Mouse (Mus musculus): ENCODE data around the gene Sh3bgrl2.

Sh3bgrl2 gene

DNA sequence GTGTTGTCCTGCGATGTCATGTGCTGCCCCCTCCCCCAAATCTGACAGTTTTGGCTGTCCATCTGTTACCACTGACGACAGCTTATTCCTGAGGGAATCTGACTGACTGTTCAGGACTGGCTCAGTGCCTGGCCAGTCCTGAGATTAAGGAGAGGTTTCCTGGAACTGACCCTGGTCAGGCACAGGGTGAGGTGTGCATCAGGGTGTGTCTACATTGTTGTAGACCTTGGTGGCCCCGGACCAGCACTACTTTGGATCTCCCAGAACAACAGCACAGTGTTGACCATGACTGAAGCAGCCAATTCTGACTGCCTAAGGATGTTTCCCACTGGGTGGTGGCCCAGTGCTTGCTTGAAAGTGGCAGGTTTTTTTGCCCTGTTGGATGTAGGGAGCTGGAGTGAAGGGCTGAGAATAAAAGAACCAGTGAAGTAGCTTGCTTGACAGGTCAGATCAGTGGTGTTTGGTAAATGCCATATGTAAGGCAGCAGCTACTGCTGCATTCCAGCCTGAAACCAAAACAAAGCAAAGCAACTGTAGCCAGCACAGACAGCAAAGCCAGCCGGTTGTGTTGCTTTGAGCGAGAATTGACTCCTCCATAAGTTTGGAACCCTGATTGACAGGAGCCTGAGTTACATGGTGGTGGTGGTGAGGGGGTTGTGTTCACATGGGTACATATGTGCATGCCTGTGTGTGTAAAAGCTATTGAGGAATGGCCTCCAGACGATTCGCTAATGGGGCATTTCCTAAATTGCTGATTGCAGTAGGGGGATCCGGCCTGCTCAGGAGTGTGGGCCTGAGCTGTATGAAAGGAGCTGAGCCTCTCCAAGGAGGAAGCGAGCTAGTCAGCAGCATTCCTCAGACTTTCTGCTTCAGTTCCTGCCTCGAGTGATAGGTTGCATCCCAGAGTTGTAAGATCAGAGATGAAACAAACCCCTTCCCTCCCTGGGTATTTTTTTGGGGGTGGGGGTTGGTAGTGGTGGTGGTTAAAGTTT lies 8.9 kb downstream of the Sh3bgrl2 start:
- DNase-seq (ENCODE audit: low spot score in 2 of 2) = peak in 1 of 2 experiments; percentile 19

DNA sequence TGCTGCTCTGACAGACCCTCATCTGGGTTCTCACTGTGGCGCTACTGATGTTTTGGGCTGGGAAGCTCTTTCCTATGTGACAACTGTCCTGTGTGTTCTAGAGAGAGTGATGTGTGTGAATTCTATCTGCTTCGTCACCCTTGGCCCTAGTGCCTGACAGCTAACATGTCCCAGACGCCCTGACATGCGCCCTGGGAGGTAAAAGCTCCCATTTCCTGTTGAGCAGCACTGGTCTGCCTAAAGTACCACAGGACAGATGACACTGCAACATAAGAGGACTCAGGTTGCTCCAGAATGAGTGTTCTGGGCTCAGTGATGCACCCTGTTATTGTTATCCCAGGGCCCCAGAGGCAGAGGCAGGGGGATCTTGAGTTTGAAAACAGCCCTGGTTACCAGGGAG lies 12.5 kb downstream of the Sh3bgrl2 start:
- DNase-seq (ENCODE audit: low spot score in 2 of 2) = no peak

DNA sequence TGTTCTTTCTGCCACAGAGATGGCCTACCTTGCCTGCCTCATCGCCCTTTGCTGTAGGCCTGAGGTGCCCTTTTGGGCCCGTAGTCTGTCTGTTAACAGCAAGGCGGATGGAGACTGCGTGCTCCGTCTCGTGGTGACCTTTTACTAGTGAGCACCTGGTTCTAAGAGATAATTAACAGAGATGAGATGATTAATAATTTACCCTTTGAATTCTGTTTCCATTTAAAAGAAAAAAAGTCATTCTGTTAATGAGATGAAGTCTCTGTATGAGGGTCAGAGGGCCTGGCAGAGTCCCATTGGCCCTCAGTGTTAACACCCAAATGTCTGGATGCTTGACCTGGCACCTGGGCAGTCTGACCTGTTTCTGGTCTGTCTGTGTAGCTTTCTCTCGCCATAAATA lies 14.8 kb downstream of the Sh3bgrl2 start:
- DNase-seq (ENCODE audit: low spot score in 2 of 2) = no peak

DNA sequence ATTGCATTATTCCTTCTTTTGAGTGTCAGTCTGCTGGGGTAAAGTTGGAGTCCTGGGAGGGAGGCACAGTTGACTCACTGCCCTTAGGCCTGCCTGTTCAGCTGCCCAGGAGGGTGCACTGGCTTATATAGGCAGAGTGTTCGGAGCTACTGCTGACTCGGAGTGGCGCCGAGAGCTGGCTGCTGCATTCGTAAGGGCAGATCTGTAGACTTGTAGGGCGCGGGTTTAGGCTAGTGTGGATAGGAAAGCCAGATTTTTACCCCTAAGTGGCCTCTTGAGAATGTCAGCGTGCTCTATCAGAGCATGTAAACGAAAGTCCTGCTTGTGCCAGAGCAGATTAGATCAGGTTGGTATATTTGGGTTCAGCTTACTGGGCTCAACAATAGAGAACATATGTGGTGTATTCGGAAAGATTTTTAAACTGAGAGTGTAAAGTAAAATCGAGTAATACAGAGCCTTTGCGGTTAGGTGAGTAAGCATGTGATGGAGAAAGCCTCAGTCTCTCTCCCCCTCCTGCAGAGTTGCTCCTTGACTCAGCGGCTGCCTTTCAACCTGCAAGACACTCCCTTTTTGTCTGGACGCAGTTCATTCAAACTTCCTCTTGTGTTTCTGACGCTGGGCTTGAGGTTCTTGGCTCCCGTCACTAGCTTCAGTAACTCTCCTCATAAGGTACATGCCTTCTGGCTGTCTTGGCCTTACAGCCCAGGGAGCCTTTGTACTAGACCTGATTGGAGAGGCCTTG lies 15.9 kb downstream of the Sh3bgrl2 start:
- DNase-seq (ENCODE audit: low spot score in 2 of 2) = no peak

DNA sequence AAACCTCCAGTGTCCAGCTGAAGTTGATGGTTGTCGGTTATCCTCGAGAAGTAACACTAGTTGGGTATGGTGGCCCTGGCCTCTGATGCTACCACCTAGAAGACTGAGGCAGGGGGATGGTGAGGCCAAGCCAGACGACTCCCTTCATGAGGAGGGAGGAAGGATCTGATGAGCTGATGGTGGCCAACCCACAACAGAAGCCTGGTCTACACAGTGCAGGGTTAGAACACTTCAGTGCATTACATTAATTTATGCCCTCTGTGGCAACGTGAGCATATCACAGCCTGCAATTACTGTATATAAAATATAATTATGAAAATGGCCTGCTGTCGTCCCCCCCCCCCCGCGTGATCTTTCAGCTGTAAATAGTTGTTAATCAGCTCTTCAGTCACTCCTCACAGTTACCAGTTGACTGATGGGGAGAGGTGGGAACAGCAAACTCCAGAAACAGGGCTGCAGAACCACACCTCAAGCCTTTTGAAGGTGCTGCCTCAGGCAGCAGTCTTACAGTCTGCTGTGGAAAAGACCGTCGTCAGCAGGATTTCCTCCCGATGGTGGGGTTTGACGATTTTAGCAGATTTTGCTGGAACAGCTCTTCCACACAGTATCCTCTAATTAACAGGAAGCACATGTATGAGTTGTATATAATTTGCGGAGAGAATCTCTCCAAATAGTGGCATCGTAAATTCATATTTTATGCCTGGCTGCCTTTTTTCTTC lies 17.0 kb downstream of the Sh3bgrl2 start:
- no peak for DNase-seq (ENCODE audit: low spot score in 2 of 2)

DNA sequence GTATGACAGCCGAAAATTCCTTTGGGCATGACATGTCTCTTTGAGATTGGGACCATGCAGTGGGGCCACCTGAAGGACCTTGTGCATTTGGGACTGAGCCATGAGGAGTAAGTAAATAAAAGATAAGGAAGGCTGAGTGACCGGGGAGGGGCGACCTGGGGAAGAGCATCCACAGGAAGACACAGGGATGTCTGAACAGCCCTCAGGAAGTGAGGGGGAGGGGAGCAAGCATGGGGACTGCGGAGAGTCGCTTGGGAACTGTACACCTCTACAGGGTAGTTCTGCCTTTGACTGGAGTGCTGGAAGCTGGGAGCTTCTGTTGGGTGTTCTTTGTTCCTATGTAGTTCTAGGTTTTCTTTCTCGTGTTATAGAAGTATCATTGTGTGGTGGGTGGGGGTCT lies 18.0 kb downstream of the Sh3bgrl2 start:
- DNase-seq (ENCODE audit: low spot score in 2 of 2) = no peak

DNA sequence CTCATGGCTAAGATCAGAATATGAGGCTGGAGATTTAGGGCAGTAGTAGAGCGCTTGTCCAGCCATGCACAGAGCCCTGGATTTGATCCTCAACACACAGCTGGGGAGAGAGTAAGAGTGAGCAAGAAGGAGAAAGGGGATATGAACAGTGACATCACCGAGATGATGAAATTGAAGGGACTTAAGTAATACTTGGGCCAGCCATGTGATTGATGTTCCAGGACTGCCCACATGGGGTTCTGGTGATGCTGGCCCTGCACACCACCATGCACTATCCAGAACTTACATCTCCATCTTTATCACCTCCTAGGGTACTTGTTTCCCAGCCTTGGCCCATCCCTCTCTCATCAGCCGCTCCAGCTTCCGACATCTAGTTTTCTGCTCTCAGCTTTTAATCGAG lies 20.0 kb downstream of the Sh3bgrl2 start:
- DNase-seq (ENCODE audit: low spot score in 2 of 2) = no peak

DNA sequence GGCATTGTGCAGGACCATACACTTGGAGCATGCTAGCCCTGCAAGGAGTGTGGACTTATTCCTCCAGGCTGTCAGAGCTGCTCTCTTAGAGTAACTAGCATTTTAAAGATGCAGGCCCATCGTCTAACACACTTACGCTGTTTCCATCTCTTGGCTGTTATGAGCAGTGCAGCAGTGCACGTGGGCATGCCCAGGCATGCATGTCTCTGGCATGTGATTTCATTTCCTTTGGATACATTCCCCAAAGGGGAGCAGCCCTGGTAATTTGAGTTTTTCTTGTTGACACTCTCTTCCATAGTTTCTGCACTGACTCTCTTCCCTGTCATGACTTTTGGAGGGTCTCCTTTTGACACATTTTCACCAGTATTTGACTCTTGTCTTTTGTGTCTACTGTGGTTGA lies 20.8 kb downstream of the Sh3bgrl2 start:
- DNase-seq (ENCODE audit: low spot score in 2 of 2) = no peak

DNA sequence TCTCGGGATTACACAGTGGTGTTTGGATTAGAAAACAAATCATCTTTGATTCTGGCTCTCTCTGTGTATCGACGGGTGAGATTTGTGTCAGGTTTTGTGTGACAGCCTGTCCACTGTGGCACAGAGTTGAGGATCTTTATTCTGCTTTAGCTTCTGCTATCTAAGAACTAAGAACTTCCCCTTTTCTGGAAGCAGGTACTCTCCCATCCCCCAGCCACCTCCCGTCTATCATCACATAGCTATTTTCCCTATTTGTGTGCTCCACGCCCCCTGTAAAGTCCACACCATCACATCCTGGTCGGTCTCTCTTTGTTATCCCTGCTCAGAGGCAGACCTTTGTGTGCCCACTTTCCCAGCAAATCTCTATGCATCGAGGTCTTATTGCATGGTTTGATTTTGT lies 21.8 kb downstream of the Sh3bgrl2 start:
- DNase-seq (ENCODE audit: low spot score in 2 of 2) = no peak

DNA sequence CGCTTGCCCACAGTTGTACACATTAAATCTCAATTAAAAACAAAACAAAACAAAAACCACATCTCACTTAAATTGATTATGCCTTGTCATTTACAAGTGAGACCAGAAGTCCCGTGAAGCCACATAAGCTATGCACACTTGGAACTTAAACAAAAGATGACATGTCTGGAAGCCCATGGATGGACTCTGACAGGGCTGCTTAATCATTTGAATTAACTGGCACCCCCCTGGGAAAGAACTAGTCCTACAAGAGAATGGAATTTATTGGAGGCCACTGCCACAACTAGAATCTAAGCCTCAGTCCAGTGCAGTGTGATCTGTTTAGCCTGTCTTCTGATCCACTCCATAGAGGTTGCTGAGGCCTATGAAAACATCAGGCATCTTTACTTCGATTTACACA lies 23.2 kb downstream of the Sh3bgrl2 start:
- DNase-seq (ENCODE audit: low spot score in 2 of 2) = no peak

DNA sequence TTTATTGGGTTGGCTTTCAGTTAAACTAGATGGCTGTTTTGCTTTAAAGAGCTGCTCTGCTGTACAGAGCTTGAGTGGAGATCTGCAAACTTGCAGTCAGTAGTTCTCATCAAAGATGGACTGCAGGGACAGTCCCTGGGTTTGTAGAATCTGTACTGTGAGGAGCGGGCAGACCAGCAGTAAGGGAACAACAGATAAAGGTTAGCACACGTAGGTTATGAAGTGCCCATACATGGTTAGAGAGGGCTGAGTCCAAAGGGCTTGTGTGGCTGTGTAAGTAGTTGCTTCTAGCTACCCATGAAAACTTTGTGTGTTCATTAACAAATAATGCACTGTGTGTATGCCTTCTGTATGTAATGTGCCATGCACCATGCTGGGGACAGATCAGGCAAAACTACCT lies 24.2 kb downstream of the Sh3bgrl2 start:
- DNase-seq (ENCODE audit: low spot score in 2 of 2) = no peak

DNA sequence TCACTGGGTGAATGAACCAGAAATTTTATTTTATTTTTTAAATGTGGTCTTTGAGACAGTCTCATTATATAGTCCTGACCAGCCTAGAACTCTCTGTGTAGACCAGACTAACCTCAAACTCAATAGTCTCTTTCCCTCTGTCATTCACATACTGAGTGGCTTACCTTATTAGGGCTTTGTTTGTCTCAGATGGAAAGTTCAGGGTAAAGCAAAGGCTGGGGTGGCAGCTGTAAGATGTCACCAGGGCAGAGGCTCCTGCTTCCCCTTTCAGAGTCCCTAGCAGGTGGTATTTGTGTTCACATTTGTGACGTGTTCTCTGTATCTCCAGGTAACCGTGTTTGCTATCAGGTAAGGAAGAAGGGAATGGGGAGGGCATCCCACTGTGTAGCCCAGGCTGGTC lies 24.7 kb downstream of the Sh3bgrl2 start:
- DNase-seq (ENCODE audit: low spot score in 2 of 2) = no peak

DNA sequence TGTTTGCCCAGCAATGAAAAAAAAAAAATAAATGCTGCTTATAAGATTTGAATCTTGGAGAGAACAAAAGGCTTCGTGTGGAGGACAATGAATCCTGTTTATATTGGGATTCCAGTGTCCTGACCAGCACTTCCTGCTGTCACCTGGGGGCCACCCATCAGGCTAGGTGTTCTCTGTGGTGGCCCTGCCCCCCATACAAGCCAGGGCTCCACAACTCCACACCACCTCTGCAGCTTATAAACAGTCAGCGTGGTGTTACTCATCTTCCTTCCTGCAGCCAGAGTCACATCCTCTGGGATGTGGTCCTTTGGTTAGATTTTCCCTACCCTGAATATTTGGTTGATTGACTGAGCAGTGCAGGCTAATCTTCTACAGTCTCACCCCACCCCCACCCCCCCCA lies 25.5 kb downstream of the Sh3bgrl2 start:
- DNase-seq (ENCODE audit: low spot score in 2 of 2) = no peak

DNA sequence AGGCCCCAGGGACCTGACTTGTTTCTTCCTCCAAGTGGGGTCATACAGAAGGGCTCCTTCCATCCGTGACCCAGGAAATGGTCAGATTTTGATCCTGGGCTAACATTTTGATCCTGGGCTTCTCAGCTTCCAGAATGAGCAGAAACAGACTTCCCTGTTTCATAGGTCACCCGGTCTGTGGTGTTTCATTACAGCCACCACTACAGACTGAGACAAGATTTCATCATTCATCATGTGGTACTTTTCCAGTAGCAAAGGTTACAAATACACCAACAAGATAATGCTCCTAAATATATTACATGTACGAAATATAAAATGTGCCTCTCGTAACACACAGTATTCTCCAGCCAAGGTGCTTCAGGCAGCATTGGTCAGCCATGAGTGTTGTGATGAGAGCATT lies 27.3 kb downstream of the Sh3bgrl2 start:
- DNase-seq (ENCODE audit: low spot score in 2 of 2) = no peak

DNA sequence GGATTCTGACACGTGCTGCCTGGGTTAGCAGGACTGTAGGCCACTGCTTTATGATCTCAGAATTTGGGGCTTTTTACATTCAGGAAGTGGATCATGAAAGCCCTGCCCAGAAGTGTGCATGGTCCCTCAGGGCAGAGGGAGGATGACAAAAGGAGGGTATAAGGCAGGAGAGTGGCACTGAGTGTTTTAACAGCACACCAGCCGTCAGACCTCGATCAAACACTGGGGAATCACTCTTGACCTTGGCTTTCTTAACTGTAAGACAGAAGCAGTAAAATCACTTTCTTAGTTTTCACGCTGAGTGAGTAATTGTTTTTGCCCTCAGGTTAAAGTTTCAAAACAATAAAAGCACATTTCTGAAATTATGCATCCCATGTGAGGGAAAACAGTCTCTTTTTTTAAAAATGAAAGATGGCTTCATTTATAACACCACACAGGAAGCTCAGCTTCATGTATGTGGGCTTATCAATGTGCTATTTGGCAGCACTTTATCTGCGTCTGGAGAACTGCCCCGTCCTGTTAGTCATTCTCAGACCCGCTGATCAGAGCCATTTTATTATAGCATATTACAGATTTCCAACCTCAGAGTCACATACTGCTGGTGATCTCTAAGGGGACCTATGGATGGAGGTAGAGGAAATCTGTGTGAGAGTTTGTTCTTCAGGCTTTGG lies 28.0 kb downstream of the Sh3bgrl2 start:
- DNase-seq (ENCODE audit: low spot score in 2 of 2) = no peak

DNA sequence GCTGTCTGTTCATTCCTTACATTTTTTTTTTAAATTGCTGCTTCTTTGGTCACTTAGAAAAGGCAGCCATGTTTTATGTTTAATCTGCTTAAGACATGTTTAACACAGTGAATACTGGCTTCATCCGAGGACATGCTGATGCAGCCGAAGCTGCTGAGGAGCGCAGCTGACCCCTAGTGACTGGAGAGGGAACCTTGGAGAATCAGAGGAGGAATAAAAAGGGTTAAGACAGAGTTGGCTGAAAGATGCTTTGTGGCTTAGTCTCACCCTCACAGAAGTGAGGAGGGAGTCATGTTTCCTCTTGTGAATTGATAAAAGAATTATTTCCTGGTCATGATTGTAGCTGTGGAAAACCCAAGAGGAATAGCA lies 28.5 kb downstream of the Sh3bgrl2 start:
- peak in 1 of 2 experiments; percentile 60 for DNase-seq (ENCODE audit: low spot score in 2 of 2)

DNA sequence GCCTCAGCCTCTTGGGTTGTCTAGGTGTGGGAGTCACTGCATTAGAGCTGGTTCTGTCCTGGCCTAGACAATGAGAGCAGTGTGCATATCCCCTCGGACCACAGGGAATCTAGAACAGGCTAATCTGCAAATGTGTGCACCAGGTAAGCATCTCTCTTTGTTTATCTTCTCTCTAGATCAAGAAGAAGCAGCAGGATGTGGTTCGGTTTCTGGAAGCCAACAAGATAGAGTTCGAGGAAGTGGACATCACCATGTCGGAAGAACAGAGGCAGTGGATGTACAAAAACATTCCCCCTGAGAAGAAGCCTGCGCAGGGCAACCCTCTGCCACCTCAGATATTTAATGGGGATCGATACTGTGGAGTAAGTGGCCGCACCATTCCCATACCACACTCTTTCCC lies 29.1 kb downstream of the Sh3bgrl2 start:
- DNase-seq (ENCODE audit: low spot score in 2 of 2) = no peak

DNA sequence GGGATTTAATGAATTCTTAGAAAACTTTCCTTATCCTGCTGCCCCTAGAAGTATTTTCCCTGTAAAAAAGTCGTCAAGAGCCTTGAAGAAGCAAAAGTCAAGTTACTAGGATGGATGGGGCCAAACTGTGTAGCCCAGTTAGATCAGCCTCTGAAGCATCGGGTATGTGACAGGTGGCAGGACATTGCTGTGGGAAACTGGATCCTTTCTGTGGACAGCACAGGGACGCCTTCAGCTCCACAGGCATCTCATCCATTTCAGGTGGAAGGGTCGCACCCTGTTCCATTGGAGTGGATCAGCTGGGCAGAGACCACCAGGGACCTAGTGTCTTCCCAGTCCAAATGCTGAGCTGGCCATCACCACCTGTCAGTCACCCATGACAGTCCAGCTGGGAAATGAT lies 30.9 kb downstream of the Sh3bgrl2 start:
- DNase-seq (ENCODE audit: low spot score in 2 of 2) = no peak

DNA sequence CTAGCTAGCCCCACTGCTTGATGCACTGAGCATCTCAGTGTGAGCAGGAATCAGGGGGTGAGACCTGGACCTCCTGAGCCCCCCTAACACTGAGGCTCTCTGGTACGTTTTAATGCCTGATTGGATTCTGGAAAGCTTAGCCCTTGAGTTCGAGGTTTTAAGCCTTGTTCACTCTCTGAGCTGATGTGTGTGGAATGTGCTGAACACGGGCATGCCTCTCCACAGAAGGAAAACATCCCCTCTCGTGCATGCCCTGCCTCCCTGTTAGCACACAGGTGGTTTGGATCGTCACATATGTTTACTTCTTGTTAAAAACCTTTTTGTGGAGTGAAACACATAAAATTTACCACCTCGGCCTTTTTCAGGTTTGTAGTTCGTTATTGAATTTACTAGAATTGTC lies 34.6 kb downstream of the Sh3bgrl2 start:
- no peak for DNase-seq (ENCODE audit: low spot score in 2 of 2)

DNA sequence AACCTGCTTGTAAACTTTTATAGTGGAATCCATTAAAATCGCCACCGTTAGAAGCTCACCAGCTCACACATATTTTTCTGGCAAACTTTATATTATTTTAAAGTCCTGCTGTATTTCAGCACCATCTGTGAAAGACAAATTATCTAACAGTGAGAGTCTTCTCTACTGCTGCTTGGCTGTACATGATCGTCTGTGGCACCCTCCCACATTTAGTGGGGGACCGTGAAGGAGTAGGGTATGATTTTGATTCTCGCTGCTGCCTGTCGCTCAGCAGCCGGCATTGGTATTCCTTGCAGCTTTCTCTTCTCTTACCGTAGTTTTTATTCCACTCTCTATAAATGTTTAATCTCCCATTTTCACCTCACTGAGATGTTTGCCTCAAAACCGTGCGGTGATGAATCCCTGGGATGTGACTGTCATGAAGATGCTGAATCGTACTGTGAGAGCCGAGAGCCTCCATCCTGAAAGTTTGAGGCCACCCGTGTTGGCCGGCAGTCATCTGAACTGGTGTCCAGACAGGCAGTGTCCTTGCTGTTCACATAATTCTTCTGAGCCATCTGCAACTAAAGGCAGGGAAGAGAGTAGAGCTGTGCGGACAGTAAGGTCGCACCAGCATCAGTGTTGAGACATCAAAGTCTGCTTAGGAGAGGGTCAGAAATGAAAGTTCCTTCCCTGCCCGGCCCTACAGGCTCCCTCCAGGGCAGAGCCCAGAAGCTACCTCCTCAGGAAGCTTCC lies 38.4 kb downstream of the Sh3bgrl2 start:
- no peak for DNase-seq (ENCODE audit: low spot score in 2 of 2)

DNA sequence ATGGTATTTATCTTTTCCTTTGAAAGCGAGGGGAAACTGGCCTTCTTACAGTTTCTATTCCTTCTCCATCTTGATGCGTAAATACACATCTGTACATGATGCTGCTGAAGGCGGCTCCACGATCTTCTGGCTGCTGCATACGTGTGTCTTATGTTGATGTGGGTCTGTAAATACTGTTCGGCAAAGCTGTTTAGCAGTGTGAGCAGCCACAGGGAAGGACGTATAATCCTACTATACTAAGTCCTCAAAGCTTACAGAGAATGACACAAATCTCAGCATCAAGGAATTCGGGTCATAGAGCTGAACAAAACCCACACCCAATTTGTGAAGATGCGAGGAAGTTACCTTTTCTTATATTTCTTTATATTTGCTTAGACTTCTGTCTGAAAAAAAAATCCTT lies 39.0 kb downstream of the Sh3bgrl2 start:
- no peak for DNase-seq (ENCODE audit: low spot score in 2 of 2)
